Mouse (Mus musculus) neural tube, embryonic 10.5 days (tissue): ENCODE measurements around the gene Oasl2.

Experiments
- DNase-seq: peaks from one replicate; pipeline ENCODE4 v3.0.0-alpha.2; 2017; ENCODE audit warnings: low spot score; ENCODE audit errors: extremely low spot score

Oasl2 gene

DNA sequence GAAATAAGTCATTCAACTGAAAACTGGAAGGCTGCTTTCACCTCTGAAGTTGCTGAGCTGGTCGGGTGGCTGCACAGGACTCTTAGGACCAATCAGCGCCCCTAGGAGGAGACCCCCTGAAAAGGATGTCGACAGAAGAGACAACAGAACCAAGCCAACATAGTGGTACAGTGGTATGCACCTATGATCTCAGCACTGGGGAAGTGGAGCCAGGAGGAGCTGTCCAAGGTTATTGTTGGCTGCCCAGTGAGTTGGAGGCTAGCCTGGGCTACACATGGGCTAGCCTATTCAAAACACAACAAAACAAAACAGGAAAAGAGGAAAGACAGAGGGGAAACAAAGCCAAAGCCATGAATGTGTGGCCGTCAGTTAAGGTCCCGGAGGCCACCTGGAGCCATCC, 61.3 kb downstream of the Oasl2 start:
- DNase-seq: no peak
